Mouse (Mus musculus): ENCODE data around the gene Il10rb. TPM values are rescaled to one million over a fixed set of nuclear protein-coding genes. Genes with fewer than 3 reads are reported as not detected.
A peak's percentile ranks its signal among the peaks of the same experiment; 100 is the strongest.

The Il10rb gene
- total and polyA plus RNA-seq, 3 experiments: 32.1 to 37.9 (median 36.1) TPM

DNA sequence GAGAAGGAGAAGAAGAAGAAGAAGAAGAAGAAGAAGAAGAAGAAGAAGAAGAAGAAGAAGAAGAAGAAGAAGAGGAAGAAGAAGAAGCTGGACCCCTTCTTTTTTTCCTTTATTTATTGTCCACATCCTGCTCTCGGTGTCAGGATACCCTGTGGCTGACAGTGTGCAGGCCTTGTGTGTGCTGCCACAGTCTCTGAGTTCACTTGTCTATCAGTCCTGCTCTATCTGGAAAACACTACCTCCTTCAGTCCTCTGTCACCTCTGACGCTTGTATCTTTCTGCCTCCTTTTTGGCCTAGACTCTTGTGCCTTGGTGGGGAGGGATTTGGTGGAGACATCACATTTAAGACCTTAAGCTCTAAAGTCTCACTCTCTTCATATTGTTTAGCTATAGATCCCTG lies 57.4 kb downstream of the Il10rb start:
- TF ChIP-seq CHD1 (IDR thresholded peaks at IDR 0.05; ENCODE audit: low read depth, low read length) (no peak), ZNF384 (IDR thresholded peaks at IDR 0.05; ENCODE audit: low read depth, low read length) (no peak), HCFC1 (IDR thresholded peaks at IDR 0.05; ENCODE audit: low read depth, low read length) (no peak), ZMIZ1 (IDR thresholded peaks at IDR 0.05; ENCODE audit: low read depth, low read length) (no peak), CHD2 (IDR thresholded peaks at IDR 0.05; ENCODE audit: low read length) (no peak), RCOR1 (conservative IDR thresholded peaks at IDR 0.05; ENCODE audit: low read depth, low read length) (no peak), MEF2A (IDR thresholded peaks at IDR 0.05; ENCODE audit: borderline replicate concordance, low read depth, low read length) (no peak), BHLHE40 (IDR thresholded peaks at IDR 0.05; ENCODE audit: low read depth, low read length) (no peak), USF2 (conservative IDR thresholded peaks at IDR 0.05; ENCODE audit: low read depth, low read length) (no peak), RAD21 (IDR thresholded peaks at IDR 0.05; ENCODE audit: low read depth, low read length) (no peak), ELF1 (IDR thresholded peaks at IDR 0.05; ENCODE audit: low read depth, low read length) (no peak), POLR2AphosphoS2 (IDR thresholded peaks at IDR 0.05; ENCODE audit: low read depth, low read length) (no peak), ETS1 (conservative IDR thresholded peaks at IDR 0.05; ENCODE audit: low read depth, low read length) (no peak), POLR2A (IDR thresholded peaks at IDR 0.05; ENCODE audit: low read depth, low read length) (no peak), KAT2A (IDR thresholded peaks at IDR 0.05; ENCODE audit: insufficient replicate concordance, low read length) (no peak)
- H3K4me3 ChIP-seq (replicated peaks in 1 of 3; ENCODE audit: low read depth in 2 of 3, low read length in 2 of 3, poor library complexity in 1 of 3): peak overlapping the region in 1 of 3 experiments; percentile 69
- peaks cover 11 to 67% of the 10 kb centered on the region in 2 experiments; a peak in 3 of 4 replicates for H3K4me1 ChIP-seq (ENCODE audit: control insufficient read depth in 1 of 2, insufficient read depth in 2 of 2)
- DNase-seq (ENCODE audit: extremely low read depth): no peak
- no peaks in the 10 kb centered on the region for H3K79me2 ChIP-seq (replicated peaks; ENCODE audit: control insufficient read depth, extremely low read depth, insufficient read depth, poor library complexity, severe bottlenecking)
- H3K4me2 ChIP-seq (ENCODE audit: insufficient read depth, low read depth, poor library complexity, severe bottlenecking): no peak overlapping the region
- dilution Hi-C loops (cut with MboI; ENCODE audit: extremely low pct_ligation_motif_present, extremely low pct_unique_long_range_greater_than_20kb, low sequenced_read_pairs) (no loop called here), in situ Hi-C loops (cut with MboI; ENCODE audit: low pct_ligation_motif_present, low pct_unique_long_range_greater_than_20kb, low sequenced_read_pairs) (no loop called here)
- no peaks in the 10 kb centered on the region for H3K27me3 ChIP-seq (replicated peaks)
- no peak overlapping the region for H3K27ac ChIP-seq (ENCODE audit: insufficient read depth, low read depth)
- peaks cover 0 to 8% of the 10 kb centered on the region in 2 experiments for H3K36me3 ChIP-seq (replicated peaks in 1 of 2; ENCODE audit: control insufficient read depth in 1 of 2, insufficient read depth in 1 of 2, low read length in 1 of 2)
- 0 out of 2 replicates have a peak overlapping the region, but pooled peaks have one; percentile 86 for H3K9ac ChIP-seq (ENCODE audit: insufficient read depth, low read depth)
- peaks cover 5% of the 10 kb centered on the region for H3K9me3 ChIP-seq (replicated peaks; ENCODE audit: low read length)

DNA sequence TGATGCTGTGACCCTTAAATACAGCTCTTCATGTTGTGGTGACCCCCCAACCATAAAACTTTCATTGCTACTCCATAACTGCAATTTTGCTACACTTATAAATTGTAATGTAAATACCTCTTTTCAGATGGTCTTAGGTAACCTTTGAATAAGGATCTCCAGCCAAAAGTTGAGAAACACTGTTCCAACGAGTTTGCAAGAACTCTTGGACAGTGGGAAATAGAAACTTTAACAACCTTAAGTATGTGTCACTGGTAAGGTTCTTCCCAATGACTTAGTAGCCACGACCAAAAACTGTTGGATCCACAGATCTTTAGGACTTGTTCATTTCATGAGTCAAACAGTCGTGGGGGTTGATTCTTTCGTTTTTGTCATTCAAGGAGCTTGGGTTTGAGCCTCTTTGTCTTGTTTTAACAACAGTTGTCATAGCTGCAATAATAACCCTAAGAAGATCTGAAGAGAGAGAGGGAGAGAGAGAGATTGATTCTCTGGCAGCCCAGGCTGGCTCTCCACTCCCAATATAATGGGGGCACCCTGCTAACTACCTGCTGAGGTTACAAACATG lies 58.0 kb downstream of the Il10rb start:
- TF ChIP-seq MAFK (IDR thresholded peaks at IDR 0.05; ENCODE audit: insufficient replicate concordance, low read length): no peak
- in situ Hi-C loops (cut with MboI; ENCODE audit: low pct_ligation_motif_present, low pct_unique_long_range_greater_than_20kb, low sequenced_read_pairs): no loop called here
- DNase-seq (ENCODE audit: extremely low read depth): no peak

More for the DNA sequence above, 58.0 kb downstream of the Il10rb start:
- peak overlapping the region; percentile 86 for H3K9ac ChIP-seq (ENCODE audit: insufficient read depth, low read depth)
- H3K36me3 ChIP-seq (replicated peaks in 1 of 2; ENCODE audit: control insufficient read depth in 1 of 2, insufficient read depth in 1 of 2, low read length in 1 of 2): peaks cover 0 to 13% of the 10 kb centered on the region in 2 experiments
- no peak overlapping the region for H3K27ac ChIP-seq (ENCODE audit: insufficient read depth, low read depth)
- H3K4me3 ChIP-seq (replicated peaks in 1 of 3; ENCODE audit: low read depth in 2 of 3, low read length in 2 of 3, poor library complexity in 1 of 3): peak overlapping the region; percentile 67 to 74 (median 69)
- peaks cover 11% of the 10 kb centered on the region for H3K9me3 ChIP-seq (replicated peaks; ENCODE audit: low read length)
- H3K4me1 ChIP-seq (ENCODE audit: control insufficient read depth in 1 of 2, insufficient read depth in 2 of 2): peaks cover 11 to 65% of the 10 kb centered on the region in 2 experiments; a peak in 3 of 4 replicates
- H3K4me2 ChIP-seq (ENCODE audit: insufficient read depth, low read depth, poor library complexity, severe bottlenecking): peak overlapping the region; percentile 86
- dilution Hi-C loops (cut with MboI; ENCODE audit: extremely low pct_ligation_motif_present, extremely low pct_unique_long_range_greater_than_20kb, low sequenced_read_pairs): no loop called here
- H3K79me2 ChIP-seq (replicated peaks; ENCODE audit: control insufficient read depth, extremely low read depth, insufficient read depth, poor library complexity, severe bottlenecking): no peaks in the 10 kb centered on the region
- no peaks in the 10 kb centered on the region for H3K27me3 ChIP-seq (replicated peaks)

Data from CH12.LX (cell line).